Mouse (Mus musculus): ENCODE results near the gene Ddx31.

GRCm38 (mm10) chr2:28912961-28913360 lies 72.8 kb downstream of the Ddx31 start:
- TF ChIP-seq POLR2A (IDR thresholded peaks at IDR 0.05; ENCODE audit: insufficient read depth, low read length), result no peak
- TF ChIP-seq CTCF (IDR thresholded peaks at IDR 0.05; ENCODE audit: low read depth, low read length), result no peak

Data from ES-Bruce4 (cell line).